Mouse (Mus musculus) heart, postnatal 10 days (tissue): ENCODE results near the gene Lmnb2. TPM values are rescaled to one million over a fixed set of nuclear protein-coding genes. Genes with fewer than 3 reads are reported as not detected.

ENCODE experiments used
- DNase-seq, 2 experiments: peaks; one replicate each; pipeline ENCODE4 v3.0.0; 2021
- intact Hi-C: fragments of 180-260 bp; cut with DNase I; formaldehyde crosslinking; loops from one replicate; pipeline ENCODE4 v1.15.1; 2025
- total RNA-seq, 2 experiments: library from RNA; stranded (reverse); gene quantifications; 2 replicates each; pipeline ENCODE4 v1.2.3; 2021

The Lmnb2 gene
- total RNA-seq, 2 experiments from 2014 or later: 10.2 to 11.9 TPM

DNA sequence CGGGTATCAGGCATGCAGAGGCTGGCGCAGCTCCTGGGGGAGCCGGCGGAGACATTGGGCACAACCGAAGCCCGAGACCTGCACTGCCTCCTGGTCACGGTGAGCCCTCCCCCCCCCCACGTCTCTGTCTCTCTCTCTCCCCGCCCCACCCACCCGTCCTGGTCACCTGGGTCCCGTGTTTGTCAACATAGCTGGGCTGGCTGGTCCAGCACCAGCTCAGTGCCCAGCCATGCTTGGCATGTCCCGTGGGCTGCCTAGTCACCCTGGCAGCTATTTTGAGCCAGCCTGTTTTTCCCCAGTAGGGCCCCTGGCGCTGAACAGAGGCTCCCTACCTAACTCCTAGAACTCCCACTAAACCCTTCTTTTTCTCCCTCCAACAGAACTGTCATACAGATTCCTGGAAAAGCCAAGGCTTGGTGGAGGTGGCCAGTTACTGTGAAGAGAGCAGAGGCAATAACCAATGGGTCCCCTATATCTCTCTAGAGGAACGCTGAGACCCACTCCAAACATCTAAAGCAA lies 13.2 kb upstream of the Lmnb2 start:
- DNase-seq: peak; percentile 81 to 83
- intact Hi-C loops: no loop called here

GRCm38 (mm10) chr10:80930361-80931152 lies 12.5 kb upstream of the Lmnb2 start:
- intact Hi-C loops: no loop called here
- DNase-seq: peak; percentile 55 to 66

- DNase-seq: peak; percentile 99
- intact Hi-C loops: loop anchor here (1.0 to 5.0 kb wide), 3 partner anchors 26 to 248 kb away; partner anchors contain the start of gene Eef2
Measured at GRCm38 (mm10) chr10:80929299-80930226, 11.5 kb upstream of the Lmnb2 start, which contains the start of gene Gadd45b. Gene Gadd45b (plus strand): TSS chr10:80930073.

- DNase-seq: peak; percentile 94 to 95
- intact Hi-C loops: loop anchor here (1.0 to 5.0 kb wide), 4 partner anchors 27 to 249 kb away; partner anchors contain the start of gene Eef2
Measured at GRCm38 (mm10) chr10:80928586-80929298, 10.7 kb upstream of the Lmnb2 start.

DNA sequence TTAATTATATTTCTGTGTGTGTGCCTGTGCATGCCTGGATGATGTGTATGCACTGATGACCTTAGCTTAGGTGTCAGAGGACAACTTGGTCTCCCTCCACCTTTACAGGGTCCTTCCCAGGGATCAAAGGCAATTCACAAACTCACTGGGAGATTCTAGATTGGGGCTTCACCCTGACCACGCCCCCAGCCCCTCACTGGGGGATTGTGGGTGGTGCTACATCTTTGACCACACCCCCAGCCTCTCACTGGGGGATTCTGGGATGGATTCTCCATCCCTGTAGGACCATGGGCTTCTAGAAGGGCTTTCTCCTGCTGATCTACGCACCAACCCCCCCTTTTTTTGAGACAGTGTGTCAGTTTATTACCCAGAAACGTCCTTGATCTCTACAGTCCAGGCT lies 7.4 kb upstream of the Lmnb2 start:
- intact Hi-C loops: loop anchor here (5.0 kb wide), 1 partner anchor 252 kb away; the partner anchor contains the start of gene Eef2
- DNase-seq: no peak

DNA sequence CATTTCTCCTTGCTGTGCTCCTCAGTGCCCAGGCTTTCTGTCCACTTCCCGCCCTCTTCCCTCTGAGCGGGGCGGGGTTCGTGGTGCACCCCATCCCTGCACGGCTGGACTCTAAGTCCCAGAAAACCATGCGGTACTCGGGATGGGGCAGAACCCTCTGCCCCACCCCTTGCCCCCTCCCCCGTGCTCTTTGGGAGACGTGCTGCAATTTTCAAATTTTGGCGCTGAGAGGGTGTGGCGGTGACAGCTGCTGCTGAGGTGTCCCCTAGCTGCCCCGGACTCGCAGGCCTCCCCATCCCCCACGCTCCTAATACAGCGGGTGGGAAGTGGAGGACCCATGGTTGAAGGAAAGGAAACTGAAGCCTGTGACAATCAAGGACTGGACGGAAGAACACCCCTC lies 3.9 kb upstream of the Lmnb2 start:
- intact Hi-C loops: no loop called here
- peak in 1 of 2 experiments; percentile 58 for DNase-seq

DNA sequence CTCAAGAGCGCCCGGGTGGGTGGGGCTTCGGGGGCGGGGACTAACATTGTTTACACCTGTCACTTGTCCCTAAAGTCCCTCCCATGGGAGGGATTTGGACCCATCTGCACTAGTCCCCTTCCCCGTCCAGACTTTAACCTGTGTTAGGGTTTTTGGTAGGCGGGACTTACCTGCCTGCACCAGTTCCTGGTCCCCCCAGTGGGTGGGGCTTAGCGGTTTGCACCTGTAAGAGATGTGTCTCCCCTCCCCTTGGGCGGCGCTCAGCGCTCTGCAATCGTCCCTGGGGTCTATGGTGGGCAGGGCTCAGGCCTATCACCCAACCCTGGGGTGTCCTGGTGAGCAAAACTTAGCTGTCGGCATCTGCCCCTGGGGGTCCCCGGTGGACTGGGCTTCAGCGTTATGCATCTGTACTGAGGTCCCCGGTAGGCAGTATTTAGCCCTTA lies 688 bp downstream of the Lmnb2 start:
- intact Hi-C loops: no loop called here
- DNase-seq: no peak

- intact Hi-C loops: no loop called here
- DNase-seq: no peak
Measured at GRCm38 (mm10) chr10:80915736-80916135, 2.3 kb downstream of the Lmnb2 start.

- DNase-seq: no peak
- intact Hi-C loops: no loop called here
Measured at GRCm38 (mm10) chr10:80915260-80915659, 2.8 kb downstream of the Lmnb2 start.

DNA sequence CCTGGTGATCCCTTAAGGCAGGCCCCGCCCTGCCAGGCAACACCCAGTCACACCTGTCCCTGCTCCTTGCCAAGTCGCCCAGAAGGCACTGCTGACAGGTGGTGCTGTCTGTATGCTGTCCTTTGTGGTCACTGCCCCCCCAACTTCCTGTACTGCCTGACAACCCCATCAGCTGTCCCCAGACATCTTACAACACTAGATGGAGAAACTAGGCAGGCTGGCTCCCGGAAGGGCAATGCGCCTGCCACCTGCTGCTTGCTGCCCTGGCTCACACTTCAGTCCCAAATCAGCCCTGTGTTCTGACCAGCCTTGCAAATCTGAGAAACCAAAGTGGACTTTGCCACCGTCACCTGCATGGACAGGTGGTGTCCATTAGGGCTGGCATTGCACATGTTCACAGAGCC lies 3.8 kb downstream of the Lmnb2 start:
- no peak for DNase-seq
- intact Hi-C loops: no loop called here

DNA sequence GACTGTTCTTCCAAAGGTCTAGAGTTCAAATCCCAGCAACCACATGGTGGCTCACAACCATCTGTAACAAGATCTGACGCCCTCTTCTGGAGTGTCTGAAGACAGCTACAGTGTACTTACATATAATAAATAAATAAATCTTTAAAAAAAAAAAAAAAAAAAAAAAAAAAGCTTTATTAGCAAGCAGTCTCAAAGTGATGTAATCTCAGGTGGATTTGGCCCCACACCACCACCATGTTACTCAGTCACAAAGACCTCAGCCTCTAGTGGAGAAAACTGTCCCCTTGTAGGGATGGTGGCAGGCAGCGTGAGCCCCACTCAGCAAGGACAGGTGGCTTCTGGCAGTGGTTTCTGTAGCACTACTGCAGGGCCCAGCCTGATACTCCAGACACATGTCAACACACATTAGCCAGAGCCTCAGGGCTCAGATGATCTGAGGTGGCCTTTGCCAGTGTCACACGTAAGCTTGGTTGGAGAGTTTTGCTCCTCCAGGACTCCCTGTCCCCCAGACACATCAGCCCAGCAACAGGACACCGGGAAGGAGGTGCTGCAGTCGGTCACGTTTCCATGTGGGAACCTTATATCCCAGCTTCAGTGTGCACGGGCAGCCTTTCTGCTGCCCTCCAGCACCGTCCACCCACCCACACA lies 4.6 kb downstream of the Lmnb2 start:
- peak in 1 of 2 experiments; percentile 13 for DNase-seq
- intact Hi-C loops: no loop called here

- intact Hi-C loops: no loop called here
- DNase-seq: no peak
Measured at GRCm38 (mm10) chr10:80911891-80912290, 6.2 kb downstream of the Lmnb2 start.

GRCm38 (mm10) chr10:80911354-80911753 lies 6.7 kb downstream of the Lmnb2 start:
- intact Hi-C loops: no loop called here
- DNase-seq: no peak

GRCm38 (mm10) chr10:80909375-80910162 lies 8.5 kb downstream of the Lmnb2 start:
- intact Hi-C loops: no loop called here
- peak in 1 of 2 experiments; percentile 19 for DNase-seq

DNA sequence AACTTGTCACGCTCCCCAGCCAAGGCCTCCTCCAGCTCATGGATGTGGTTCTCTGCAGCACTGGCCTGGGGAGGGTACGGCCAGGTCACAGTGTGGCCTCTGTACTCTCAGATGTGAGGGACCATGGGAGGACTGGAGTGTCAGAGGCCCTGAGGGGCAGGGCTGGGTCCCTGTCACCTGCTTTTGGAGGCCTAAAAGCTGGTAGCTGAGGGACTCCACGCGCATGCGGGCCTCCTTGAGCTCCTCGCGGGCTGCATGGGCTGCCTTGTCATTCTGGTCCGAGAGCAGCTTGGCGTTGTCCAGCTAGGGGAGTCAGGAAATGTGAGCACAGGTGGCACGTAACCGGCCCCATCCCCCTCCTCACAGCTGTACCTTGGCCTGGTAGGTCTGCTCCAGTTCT lies 13.3 kb downstream of the Lmnb2 start:
- no peak for DNase-seq
- intact Hi-C loops: no loop called here

- intact Hi-C loops: no loop called here
Measured at GRCm38 (mm10) chr10:80904004-80904693, 13.9 kb downstream of the Lmnb2 start.

GRCm38 (mm10) chr10:80903282-80903681 lies 14.8 kb downstream of the Lmnb2 start:
- intact Hi-C loops: no loop called here
- no peak for DNase-seq

More at GRCm38 (mm10) chr10:80904004-80904693, 13.9 kb downstream of the Lmnb2 start:
- no peak for DNase-seq

GRCm38 (mm10) chr10:80902273-80902940 lies 15.6 kb downstream of the Lmnb2 start:
- DNase-seq: no peak
- intact Hi-C loops: no loop called here
